Mouse (Mus musculus): ENCODE data around the gene Nlrc5.
"Not testable (repeated sequence)": the region's sequence is repeated elsewhere in the genome, so short reads cannot be mapped to it uniquely, and the experiment has no call there.

The Nlrc5 gene

DNA sequence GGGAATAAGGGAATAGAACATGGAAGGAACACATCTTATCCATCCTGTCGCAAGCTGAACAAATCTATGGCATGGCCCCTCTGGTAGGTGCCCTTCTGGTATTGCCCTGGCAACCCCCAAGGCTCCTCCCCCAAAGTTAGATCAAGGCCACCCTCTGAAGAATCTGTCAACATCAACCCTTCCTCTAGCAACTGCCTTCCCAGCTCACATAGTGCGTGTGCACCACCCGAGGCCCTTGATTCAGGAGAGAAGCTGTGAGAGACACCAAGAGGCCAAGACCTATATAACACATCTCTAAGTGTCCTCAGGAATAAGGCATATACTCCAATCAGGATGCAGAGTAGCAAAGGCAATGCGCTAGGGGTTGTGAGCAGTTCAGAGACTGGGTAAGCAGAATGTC, 11.9 kb upstream of the Nlrc5 start:
- DNase-seq, result no peak

- no peak for DNase-seq
Observed at GRCm38 (mm10) chr8:94427953-94428352, 6.2 kb upstream of the Nlrc5 start.

DNA sequence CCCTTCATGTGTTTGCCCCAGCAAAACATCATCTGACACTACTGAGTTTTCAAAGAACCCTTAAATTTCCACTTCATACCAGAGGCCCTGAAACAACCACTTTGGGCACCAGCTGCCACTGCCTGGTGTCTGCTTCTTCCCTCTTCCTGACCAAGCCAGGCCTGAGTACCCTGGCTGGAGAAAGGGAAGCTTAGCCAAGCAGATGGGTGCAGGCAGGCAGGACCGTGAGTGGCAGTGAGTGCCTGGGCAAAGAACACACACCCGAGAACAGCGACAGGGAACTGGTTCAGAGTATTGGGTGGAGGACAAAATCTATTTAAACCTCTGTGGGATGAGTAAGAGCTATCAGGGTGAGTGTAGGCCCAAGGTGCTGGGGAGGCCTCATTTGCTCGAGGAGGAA, 5.7 kb upstream of the Nlrc5 start:
- no peak for DNase-seq

DNA sequence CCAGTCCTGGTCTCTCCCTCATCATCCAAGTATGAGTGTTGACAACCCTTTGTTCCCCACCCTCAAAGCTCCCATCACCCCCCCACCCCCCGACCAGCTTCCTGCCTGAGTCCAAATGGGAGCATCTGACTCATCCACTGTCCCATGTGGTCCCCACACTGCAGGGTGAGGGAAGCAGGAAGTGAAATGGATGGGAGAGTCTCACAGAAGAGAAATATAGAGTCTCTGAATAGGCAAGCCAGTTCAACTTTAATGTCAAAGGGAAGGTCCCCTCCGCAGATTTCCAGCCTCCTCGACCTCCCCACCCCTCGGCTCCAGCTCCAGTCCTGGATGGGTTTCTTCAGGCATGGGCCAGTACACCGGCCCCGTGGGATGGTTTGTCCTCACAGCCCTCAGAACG, 4.8 kb upstream of the Nlrc5 start:
- DNase-seq, result no peak

- DNase-seq, result no peak
Observed at GRCm38 (mm10) chr8:94432212-94432611, 1.9 kb upstream of the Nlrc5 start.

DNA sequence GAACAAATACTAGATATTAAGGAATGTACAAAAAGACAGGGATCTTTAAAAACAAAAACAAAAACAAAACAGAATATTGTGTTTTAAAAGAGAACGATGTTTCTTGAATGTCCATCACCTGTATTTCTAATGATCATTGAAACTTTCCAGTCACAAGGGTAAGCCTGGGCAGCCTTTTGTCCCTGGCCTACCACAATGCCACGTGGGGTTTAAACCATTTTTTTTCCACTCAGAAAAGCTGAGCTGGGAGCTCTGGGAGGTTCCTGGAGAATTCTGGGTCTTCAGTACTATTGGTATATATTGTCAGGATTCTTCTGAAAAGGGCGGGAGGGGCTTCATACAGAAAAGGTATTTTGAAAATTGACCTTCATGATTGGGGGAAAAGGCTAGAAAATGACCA, 802 bp downstream of the Nlrc5 start:
- no peak for DNase-seq

DNA sequence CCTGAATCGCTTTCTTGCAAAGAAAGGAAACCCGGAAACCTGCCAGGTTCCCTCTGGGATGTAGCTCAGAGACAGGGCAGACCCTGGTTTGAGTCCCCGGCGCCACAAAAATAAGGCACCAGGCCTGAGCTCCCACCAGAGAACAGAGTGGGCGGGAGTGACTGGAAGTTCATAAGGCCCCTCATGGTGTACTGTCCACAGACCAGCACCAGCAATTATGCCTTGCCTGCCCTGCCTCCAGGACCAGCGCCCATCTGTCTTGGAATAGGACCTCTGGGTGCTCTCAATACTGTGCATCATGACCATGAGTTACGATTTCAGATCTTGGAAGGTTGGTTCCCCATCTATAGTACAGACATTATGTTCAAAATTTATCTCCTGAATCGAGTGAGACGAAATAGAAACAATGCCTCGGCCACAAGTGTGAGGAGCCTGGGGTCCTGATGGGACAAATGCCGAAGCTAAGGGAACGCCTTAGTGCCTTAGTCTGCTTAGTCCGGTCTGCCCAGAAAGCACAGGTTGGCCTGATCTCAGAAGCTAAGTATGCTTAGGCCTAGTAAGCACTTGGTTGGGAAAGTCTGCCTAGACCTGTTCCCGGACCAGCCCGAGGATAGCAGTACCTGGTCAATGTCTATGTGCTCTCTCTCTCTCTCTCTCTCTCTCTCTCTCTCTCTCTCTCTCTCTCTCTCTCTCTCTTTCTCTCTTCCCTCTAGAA, 1.4 kb downstream of the Nlrc5 start:
- DNase-seq, result no peak

- no peak for DNase-seq
Observed at GRCm38 (mm10) chr8:94436112-94436572, 2.0 kb downstream of the Nlrc5 start.

GRCm38 (mm10) chr8:94436900-94437299, 2.7 kb downstream of the Nlrc5 start:
- DNase-seq, result no peak

GRCm38 (mm10) chr8:94438659-94439058, 4.5 kb downstream of the Nlrc5 start:
- DNase-seq, result no peak

GRCm38 (mm10) chr8:94439691-94440090, 5.5 kb downstream of the Nlrc5 start:
- DNase-seq, result no peak

DNA sequence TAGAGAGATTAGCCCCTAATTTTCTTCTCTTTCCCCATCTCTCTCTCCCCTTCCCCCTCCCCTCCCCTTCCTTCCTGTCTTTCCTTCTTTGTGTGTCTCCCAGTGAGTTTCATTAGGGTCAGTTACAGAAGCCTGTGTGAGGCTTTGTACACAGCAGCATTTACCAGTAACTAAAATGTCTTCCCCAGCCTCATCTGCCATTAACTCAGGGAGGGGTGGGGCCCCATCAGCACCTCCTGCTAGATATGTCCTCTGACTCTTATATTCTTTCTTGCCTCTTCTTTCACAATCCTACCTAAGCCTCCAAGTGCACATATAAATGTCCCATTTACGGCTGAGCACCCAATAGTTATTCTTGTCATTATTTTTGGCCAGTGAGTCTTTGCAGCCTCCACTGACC, 6.2 kb downstream of the Nlrc5 start:
- no peak for DNase-seq

DNA sequence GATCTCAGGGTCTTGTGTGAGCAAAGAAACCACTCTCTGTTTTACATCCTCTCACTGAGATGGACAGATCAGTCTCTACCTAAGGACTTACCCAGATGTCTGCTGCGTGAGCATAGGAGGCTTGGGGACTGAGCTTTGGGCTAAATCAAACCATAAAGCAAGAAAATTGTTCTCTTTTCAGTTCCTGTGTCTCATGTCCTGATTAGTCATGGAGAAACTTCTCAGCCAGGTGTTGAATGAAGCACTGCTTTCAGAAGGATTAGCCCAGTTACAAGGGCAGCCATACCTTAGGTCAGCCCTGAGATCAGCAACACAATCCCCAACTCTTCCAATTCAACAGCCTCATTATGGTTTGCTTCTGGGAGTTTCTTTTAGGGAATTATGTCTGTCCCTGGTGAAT, 7.5 kb downstream of the Nlrc5 start:
- no peak for DNase-seq

GRCm38 (mm10) chr8:94443153-94443552, 9.0 kb downstream of the Nlrc5 start:
- DNase-seq, result no peak

- no peak for DNase-seq
Observed at GRCm38 (mm10) chr8:94444480-94444879, 10.3 kb downstream of the Nlrc5 start.

DNA sequence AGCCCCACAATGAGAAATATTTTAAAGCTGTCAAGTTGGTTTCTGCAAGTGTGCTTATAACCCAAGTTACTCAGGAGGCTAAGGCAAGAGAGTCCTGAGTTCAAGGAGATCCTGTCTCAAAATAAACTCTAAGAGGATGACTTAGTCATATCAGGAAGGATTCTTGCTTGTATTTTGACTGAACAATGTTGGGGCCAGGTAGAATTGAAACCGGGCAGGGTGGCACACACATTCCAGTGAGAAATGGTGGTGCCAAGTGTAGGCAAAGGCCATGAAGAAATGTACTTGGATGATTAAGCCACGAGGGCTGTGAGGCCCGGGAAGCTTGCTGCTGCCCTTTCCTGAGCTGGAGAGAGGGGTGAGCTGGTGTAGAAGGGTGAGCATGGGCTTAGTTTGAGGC, 13.0 kb downstream of the Nlrc5 start:
- no peak for DNase-seq

- no peak for DNase-seq
Observed at GRCm38 (mm10) chr8:94447583-94448324, 13.6 kb downstream of the Nlrc5 start.

- not testable (repeated sequence) for DNase-seq
Observed at GRCm38 (mm10) chr8:94452991-94453390, 18.8 kb downstream of the Nlrc5 start.

GRCm38 (mm10) chr8:94453868-94454488, 19.8 kb downstream of the Nlrc5 start:
- no peak for DNase-seq

GRCm38 (mm10) chr8:94454905-94455304, 20.7 kb downstream of the Nlrc5 start:
- no peak for DNase-seq

DNA sequence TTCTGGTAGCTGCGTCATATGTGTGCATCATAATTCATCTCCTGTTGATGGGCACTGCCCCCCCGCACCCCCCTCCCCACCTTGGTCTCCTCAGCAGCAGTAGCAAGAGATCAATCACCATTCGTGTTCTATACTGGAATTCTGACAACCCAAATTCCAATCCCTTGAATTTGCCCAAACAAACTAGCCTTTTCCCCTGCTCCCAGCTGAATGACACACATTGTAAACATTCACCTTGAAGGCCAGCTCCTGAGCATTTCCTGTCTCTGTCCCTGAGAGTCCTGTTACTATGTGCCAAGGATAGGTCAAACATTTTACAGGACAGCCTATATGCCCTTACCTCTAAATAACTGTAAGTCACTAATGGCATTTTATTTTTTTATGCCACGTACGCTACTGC, 21.9 kb downstream of the Nlrc5 start:
- no peak for DNase-seq

DNA sequence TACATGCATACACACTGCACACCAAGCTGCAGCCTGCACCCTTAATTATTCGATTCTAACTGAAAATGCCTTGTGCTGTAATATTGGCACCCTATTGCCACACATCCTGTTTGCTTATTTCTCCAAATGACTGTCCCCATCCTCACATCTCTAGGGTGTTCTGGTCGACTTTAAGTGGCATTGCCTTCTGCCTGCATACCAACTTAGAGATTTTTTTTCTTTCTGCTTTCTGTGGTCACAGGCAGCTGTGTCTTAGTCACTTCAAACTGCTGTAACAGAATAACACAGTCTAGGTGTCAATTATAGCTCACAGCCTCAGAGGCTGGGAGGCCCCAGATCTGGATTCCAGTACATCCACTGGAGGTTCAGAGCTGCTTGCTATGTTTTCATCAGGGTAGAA, 24.4 kb downstream of the Nlrc5 start:
- no peak for DNase-seq

DNA sequence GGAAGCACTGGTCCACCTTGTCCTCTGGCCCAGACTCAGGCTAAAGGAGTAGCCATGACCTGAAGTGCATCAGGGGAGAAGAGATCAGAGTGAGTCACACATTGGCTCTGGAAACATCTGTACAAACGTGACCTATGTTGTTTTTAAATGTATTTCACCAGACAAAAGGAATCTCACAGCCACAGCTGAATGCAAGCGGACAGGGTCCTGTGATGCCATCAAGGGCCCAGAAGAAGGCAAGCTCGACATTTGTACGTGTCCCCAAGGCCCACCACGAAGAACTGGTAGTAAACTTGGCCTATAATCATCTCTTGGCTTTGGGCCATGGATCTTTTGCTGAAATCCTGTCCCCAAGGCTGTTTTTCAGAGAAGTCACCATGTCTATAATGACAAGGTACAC, 35.5 kb downstream of the Nlrc5 start:
- no peak for DNase-seq

GRCm38 (mm10) chr8:94470794-94471193, 36.6 kb downstream of the Nlrc5 start:
- no peak for DNase-seq

Data from kidney, postnatal 10 days (tissue).